13 mouse cellular contexts compared by ENCODE assay signal in genomic region chr4:123971059-123971458, GRCm38 (mm10). TPM values are rescaled to one million over a fixed set of nuclear protein-coding genes. Genes with fewer than 3 reads are reported as not detected.
DNase-seq lines count a peak whose midpoint lies in the region; ATAC-seq and TF ChIP-seq lines count a peak whose summit lies in the region.
"Had no signal": no experiment of that assay in that cellular context is flagged by ENCODE, and none has a peak within 500 bp of the region (broad histone marks: within the 10 kb centered on the region; RNA-seq: fewer than 3 reads in every experiment).

No protein-coding gene starts in this region.

- H3K27me3 ChIP-seq in heart, adult 2 months (ENCODE audit: control insufficient read depth, insufficient read depth, low read length) = no peaks in the 10 kb centered on the region
- H3K27me3 ChIP-seq in lung, postnatal 0 days (replicated peaks; ENCODE audit: insufficient read depth, low read length) = no peaks in the 10 kb centered on the region; the same call in 1 of the 2 replicates
- peaks cover 15% of the 10 kb centered on the region for H3K27me3 ChIP-seq in Patski
- peaks cover 4% of the 10 kb centered on the region; the same call in 1 of the 2 replicates for H3K27me3 ChIP-seq in neural tube, embryonic 11.5 days (ENCODE audit: control insufficient read depth, insufficient read depth, low read length)

- H3K9me3 ChIP-seq in lung, postnatal 0 days (ENCODE audit: low read length) = no peaks in the 10 kb centered on the region
- no peaks in the 10 kb centered on the region for H3K9me3 ChIP-seq in neural tube, embryonic 11.5 days (ENCODE audit: control insufficient read depth, low read length)
- H3K9me3 ChIP-seq: lung, embryonic 15.5 days had no signal

- H3K27ac ChIP-seq in heart, adult 2 months = no peak overlapping the region
- H3K27ac ChIP-seq in lung, postnatal 0 days (ENCODE audit: low read length) = no peak overlapping the region
- no peak overlapping the region for H3K27ac ChIP-seq in neural tube, embryonic 11.5 days (ENCODE audit: low read depth, low read length)
- H3K27ac ChIP-seq: lung, embryonic 15.5 days had no signal

- WGBS in heart, adult 2 months = 75% methylated on average over 4 of the region's 4 CpGs
- WGBS in lung, postnatal 0 days = 86% methylated on average over 4 of the region's 4 CpGs
- 78% methylated on average over 4 of the region's 4 CpGs for WGBS in neural tube, embryonic 11.5 days

- TF ChIP-seq EP300 in heart, adult 2 months (IDR thresholded peaks at IDR 0.05; ENCODE audit: insufficient read depth, low read depth, low read length) = no peak
- TF ChIP-seq EP300 in lung, postnatal 0 days (IDR thresholded peaks at IDR 0.05) = no peak

- no peak overlapping the region for H3K4me3 ChIP-seq in heart, adult 2 months
- no peak overlapping the region for H3K4me3 ChIP-seq in lung, postnatal 0 days (ENCODE audit: low read depth, low read length)
- H3K4me3 ChIP-seq in neural tube, embryonic 11.5 days (ENCODE audit: low read depth, low read length) = no peak overlapping the region
- H3K4me3 ChIP-seq: lung, embryonic 15.5 days had no signal

- CTCF ChIA-PET in Patski (lab: Charles Lee) = interaction anchor here (0.8 kb wide), 1 partner anchor 20 kb away, joined by 5 read pairs; no protein-coding TSS in a partner anchor

- POLR2A ChIA-PET in Patski (lab: Charles Lee) = no interaction called here

- H3K36me3 ChIP-seq in heart, adult 2 months (ENCODE audit: control insufficient read depth, insufficient read depth, low read length) = no peaks in the 10 kb centered on the region
- no peaks in the 10 kb centered on the region for H3K36me3 ChIP-seq in lung, postnatal 0 days (ENCODE audit: insufficient read depth, low read length)
- H3K36me3 ChIP-seq in neural tube, embryonic 11.5 days (ENCODE audit: control insufficient read depth, insufficient read depth, low read length) = no peaks in the 10 kb centered on the region
- H3K36me3 ChIP-seq: lung, embryonic 15.5 days had no signal

- no peaks in the 10 kb centered on the region for H3K4me1 ChIP-seq in heart, adult 2 months (ENCODE audit: control insufficient read depth, insufficient read depth, low read length)
- H3K4me1 ChIP-seq in lung, postnatal 0 days (ENCODE audit: insufficient read depth, low read depth, low read length) = no peaks in the 10 kb centered on the region
- H3K4me1 ChIP-seq in neural tube, embryonic 11.5 days (ENCODE audit: control insufficient read depth, insufficient read depth, low read length) = peaks cover 3% of the 10 kb centered on the region; the same call in 1 of the 2 replicates
- H3K4me1 ChIP-seq: lung, embryonic 15.5 days had no signal

- DNase-seq in heart, adult 2 months = no peak
- no peak for DNase-seq in heart, adult 9 months (ENCODE audit: low spot score in 2 of 2)
- no peak for DNase-seq in lung, postnatal 0 days (ENCODE audit: low spot score)
- DNase-seq in lung, postnatal 4 days = no peak
- no peak for DNase-seq in Patski (ENCODE audit: low read depth, low spot score)
- DNase-seq in neural tube, embryonic 11.5 days (ENCODE audit: low spot score) = peak; percentile 46
- no peak for DNase-seq in adipocyte (ENCODE audit: low spot score)
- DNase-seq: retina, postnatal 1 day had no signal

- no peak overlapping the region for H3K4me2 ChIP-seq in lung, postnatal 0 days (replicated peaks; ENCODE audit: low read depth, low read length)
- no peak overlapping the region for H3K4me2 ChIP-seq in neural tube, embryonic 11.5 days (ENCODE audit: low read depth)
- H3K4me2 ChIP-seq: lung, embryonic 15.5 days had no signal

- intact Hi-C loops in heart, adult 2 months (cut with DNase I) = no loop called here

- H3K79me2 ChIP-seq in heart, adult 2 months (replicated peaks; ENCODE audit: control insufficient read depth, insufficient read depth, low read length) = no peaks in the 10 kb centered on the region

- TF ChIP-seq CTCF in heart, adult 2 months (IDR thresholded peaks at IDR 0.05) = peak; percentile 37
- TF ChIP-seq CTCF in lung, postnatal 0 days (IDR thresholded peaks at IDR 0.05) = peak; percentile 49
- peak; percentile 65 for TF ChIP-seq CTCF in Patski (IDR thresholded peaks at IDR 0.05)

- no peak for TF ChIP-seq POLR2A in heart, adult 2 months (IDR thresholded peaks at IDR 0.05; ENCODE audit: insufficient read depth, low read depth, low read length)

- no peak for ATAC-seq in lung, postnatal 0 days
- ATAC-seq in Patski = no peak
- no peak for ATAC-seq in neural tube, embryonic 11.5 days (ENCODE audit: insufficient read depth, low FRiP score, low TSS enrichment)
- ATAC-seq: inflammation-experienced regulatory T-cells, adult 6 months had no signal

- in situ Hi-C loops in Patski (cut with MboI; ENCODE audit: low pct_unique_long_range_greater_than_20kb) = no loop called here

- H3K9ac ChIP-seq in heart, adult 2 months (ENCODE audit: low read depth, low read length) = no peak overlapping the region
- no peak overlapping the region for H3K9ac ChIP-seq in lung, postnatal 0 days (replicated peaks; ENCODE audit: low read depth)
- no peak overlapping the region for H3K9ac ChIP-seq in neural tube, embryonic 11.5 days (ENCODE audit: low read length)
- H3K9ac ChIP-seq: lung, embryonic 15.5 days had no signal

RNA-seq across cellular contexts. Expression of gene 4930535I16Rik, which starts 53.2 kb away (rescaled TPM):
- not detected for total RNA-seq in heart, adult 2 months (2021)
- polyA plus RNA-seq in heart, adult 2 months (2012; rRNA removed) = not detected in 2 replicates
- not detected in 2 replicates for polyA plus RNA-seq in lung, postnatal 0 days (2015; fragmentation: Nextera tagmentation; extraction: Ambion mirVana)
- polyA plus RNA-seq in Patski (2021) = 0.19 TPM
- not detected in 2 replicates for polyA plus RNA-seq in neural tube, embryonic 11.5 days (2014; fragmentation: Nextera tagmentation; extraction: Ambion mirVana)
- total RNA-seq: granulocyte monocyte progenitor cell, adult 5-6 weeks; layer of hippocampus, postnatal 25 days; monocyte, adult 5-6 weeks had no signal
- polyA plus RNA-seq: inflammation-experienced regulatory T-cells, adult 6 months; lung, embryonic 15.5 days had no signal

RNA-seq across cellular contexts. Expression of gene Rragc, which starts 53.8 kb away (rescaled TPM):
- total RNA-seq in heart, adult 2 months (2021) = 10 to 100 TPM; 39.4 to 40.6 TPM
- 29.6 and 45.4 TPM in 2 replicates for polyA plus RNA-seq in heart, adult 2 months (2012; rRNA removed)
- polyA plus RNA-seq in lung, postnatal 0 days (2015; fragmentation: Nextera tagmentation; extraction: Ambion mirVana) = 47.4 and 50.4 TPM in 2 replicates
- polyA plus RNA-seq in Patski (2021) = 80.9 TPM
- polyA plus RNA-seq in neural tube, embryonic 11.5 days (2014; fragmentation: Nextera tagmentation; extraction: Ambion mirVana) = 52.2 and 53.9 TPM in 2 replicates
